Mouse (Mus musculus) urinary bladder, postnatal 36 days (tissue): Measurements from ENCODE around the gene Zfhx3.

Experiments used
- DNase-seq, 2 experiments: peaks; one replicate each; pipeline ENCODE4 v3.0.0; 2022; ENCODE audit warnings: low spot score in 2 of 2, mixed read lengths in 1 of 2

Zfhx3 gene

DNA sequence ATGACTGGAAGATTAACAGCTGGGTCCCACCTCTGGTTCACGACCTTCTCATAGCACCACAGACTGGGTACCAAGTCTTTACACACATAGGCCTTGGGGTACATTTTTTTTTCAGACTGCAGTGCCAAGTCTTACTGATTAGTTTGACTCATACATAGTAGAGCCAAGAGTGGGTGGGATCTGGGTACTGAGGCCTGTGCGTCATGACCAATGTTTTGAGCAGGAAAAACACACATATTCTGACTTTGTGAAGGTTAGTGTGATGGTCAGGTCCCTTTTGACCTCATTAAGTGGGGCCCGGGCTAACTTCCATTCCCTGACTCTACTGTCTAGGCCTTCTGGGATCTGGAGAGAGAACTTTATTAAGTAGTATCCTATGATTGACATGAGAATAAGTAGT lies 853.6 kb downstream of the Zfhx3 start:
- no peak for DNase-seq

DNA sequence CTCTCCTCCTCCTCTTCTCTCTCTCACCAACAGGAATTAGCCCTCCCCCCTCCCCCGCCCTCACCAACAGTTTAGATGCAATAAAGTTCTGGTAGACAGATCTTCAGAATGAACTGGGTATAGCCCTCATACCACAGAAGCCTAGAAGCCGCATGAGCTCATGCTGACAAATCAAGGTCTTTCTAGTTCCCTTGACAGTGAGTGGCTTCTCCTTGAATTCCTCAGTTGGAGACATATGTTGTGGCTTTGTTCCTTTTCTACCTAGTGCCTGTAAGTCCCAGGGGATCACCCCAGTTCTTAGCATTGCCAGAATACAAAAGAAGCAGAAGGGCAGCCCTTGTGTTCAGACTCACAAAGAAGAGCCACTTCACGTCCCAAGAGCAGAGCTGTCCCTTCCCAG lies 854.4 kb downstream of the Zfhx3 start:
- DNase-seq, result no peak

GRCm38 (mm10) chr8:108798012-108798411 lies 855.6 kb downstream of the Zfhx3 start:
- peak; percentile 76 to 88 for DNase-seq

DNA sequence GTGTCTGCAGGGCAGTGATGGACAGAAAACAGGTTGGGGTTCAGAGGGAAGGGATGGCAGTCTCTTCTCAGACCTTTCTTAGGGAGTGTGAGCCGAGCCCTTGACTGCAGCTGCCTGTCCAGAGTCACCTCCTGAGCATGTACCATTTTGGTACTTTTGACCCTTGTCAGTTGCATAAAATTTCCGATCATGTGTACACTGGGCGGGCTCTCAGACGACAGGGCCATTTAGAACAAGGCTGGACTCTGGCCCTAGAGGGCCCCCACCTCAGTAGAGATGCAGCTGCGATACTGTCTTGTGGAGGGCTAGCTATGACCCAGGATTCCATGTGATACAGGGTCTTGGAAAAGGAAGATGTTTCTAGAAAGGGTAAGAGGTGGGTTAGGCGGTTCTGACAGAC lies 856.8 kb downstream of the Zfhx3 start:
- no peak for DNase-seq

GRCm38 (mm10) chr8:108800357-108800756 lies 857.9 kb downstream of the Zfhx3 start:
- no peak for DNase-seq

GRCm38 (mm10) chr8:108803017-108803416 lies 860.6 kb downstream of the Zfhx3 start:
- DNase-seq, result no peak

GRCm38 (mm10) chr8:108811694-108812093 lies 869.2 kb downstream of the Zfhx3 start:
- peak; percentile 26 to 46 for DNase-seq

GRCm38 (mm10) chr8:108813375-108813774 lies 870.9 kb downstream of the Zfhx3 start:
- DNase-seq, result no peak

- no peak for DNase-seq
Observed at GRCm38 (mm10) chr8:108819271-108819671, 876.8 kb downstream of the Zfhx3 start.

GRCm38 (mm10) chr8:108819826-108820225 lies 877.4 kb downstream of the Zfhx3 start:
- DNase-seq, result no peak

DNA sequence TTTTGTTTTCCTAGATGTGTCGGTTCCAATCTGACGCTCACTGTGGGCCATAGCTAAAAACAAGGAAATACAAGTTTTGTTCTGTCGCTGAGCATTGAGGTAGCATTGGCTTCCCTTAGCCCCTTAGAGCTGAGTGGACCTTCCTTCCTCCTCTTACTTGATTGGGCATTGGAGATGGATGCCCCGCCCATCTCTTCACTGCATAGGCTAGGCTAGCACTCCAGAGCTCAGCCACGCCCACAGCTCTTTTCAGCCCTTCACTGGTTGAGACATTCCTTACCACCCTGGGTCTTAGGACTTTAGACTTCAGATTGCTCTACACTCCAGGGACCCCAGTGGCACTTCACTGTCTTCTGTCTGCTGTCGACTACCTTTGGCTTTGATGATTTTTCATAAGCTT lies 878.2 kb downstream of the Zfhx3 start:
- DNase-seq, result no peak

- peak; percentile 31 to 39 for DNase-seq
Observed at GRCm38 (mm10) chr8:108822841-108823266, 880.4 kb downstream of the Zfhx3 start.

- DNase-seq, result no peak
Observed at GRCm38 (mm10) chr8:108824049-108824448, 881.6 kb downstream of the Zfhx3 start.

DNA sequence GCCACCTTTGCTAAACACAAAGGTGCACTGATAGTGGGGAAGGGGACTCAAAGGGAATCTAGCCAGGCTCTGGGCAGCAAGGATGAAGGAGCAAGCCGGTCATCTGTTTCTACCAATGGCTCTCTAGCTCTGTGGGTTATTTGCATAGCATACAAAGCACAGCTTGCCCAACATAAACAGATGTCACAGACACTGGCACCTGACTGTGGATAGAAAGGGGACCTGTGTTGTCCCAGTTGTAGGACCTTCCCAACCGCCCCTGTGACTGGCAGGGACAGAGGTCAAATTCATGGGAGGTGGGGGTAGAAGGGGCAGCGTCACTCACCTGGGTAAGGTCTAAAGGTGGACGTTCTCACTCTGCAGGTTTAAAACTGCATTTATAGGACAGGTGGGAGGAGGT lies 884.0 kb downstream of the Zfhx3 start:
- DNase-seq, result no peak

GRCm38 (mm10) chr8:108827428-108827827 lies 885.0 kb downstream of the Zfhx3 start:
- peak in 1 of 2 experiments; percentile 27 for DNase-seq

DNA sequence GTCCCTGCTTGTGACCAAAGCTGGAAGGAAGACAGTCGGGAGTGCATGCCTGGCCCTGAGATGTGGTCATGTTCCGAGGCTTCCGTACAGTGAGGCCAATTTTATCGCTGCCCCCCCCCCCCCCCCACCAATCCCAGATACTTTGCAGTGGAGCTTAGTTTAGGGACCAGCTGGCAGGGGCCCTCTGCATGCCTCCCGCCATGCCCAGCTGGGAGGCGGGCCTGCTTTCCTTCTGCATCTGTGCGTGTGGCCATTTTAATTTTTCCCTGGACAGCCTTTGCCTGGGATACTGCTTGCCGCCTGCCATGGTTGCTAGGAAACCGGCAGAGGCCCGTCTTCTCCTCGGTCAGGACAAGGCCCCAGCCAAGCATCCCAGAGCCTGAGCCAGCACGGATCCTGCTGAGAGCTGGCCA lies 886.9 kb downstream of the Zfhx3 start:
- no peak for DNase-seq

DNA sequence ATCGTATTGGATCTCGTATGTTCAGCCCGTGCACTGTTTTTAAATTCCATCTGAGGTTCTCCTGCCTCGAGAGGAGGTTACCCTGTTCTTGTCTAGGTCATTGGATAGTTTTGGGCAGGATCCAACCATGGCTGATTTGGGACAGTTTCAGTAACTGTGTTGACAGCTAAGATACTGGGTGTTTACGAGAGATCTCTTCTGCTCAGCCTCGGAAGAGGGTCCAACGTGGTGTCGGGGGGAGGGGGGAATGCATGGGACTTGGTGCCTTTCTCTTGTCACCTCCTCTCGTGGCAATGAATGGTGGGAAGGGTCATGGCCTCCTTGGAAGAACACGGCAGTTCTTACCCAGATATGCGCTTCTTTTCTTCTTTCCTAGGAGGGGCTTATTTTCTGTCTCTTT lies 892.7 kb downstream of the Zfhx3 start:
- no peak for DNase-seq

DNA sequence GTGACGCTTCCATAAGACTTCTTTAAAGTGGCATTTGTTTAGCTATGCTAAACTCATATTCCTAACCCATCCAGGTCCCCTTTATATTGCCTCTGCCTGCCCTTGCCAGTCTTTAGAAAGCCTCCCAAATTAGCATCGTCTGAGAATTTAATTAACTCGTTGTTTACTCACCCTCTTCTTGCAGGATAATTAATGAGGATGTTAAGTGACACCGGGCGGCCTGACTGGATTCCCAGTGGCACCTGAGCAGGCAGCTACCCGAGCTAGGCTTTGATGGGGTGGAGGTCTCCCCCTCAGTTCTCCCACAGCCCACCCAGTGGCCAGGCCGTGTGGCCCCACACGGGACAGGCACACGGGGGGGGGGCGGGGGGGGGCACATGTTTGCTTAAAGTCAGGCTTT lies 895.3 kb downstream of the Zfhx3 start:
- no peak for DNase-seq

DNA sequence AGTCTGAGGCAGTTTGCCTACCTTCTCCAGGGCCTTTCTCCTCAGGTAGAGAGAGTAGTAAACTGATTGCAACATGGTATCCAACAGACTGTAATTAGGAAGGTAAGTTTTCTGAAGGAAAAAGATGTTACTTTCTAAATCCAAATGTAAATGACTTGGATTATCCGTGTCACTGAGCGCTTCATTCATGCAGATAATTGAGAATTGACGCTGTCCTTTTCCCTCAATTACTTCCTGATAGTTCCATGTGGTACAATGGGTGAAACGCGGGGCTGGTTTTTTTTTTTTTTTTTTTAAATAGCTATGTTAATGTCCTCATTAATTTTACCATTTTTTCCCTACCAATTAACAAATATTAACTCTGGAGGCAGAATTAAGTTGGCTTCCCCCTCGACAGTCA lies 896.3 kb downstream of the Zfhx3 start:
- DNase-seq, result no peak

GRCm38 (mm10) chr8:108842307-108842706 lies 899.9 kb downstream of the Zfhx3 start:
- DNase-seq, result no peak

DNA sequence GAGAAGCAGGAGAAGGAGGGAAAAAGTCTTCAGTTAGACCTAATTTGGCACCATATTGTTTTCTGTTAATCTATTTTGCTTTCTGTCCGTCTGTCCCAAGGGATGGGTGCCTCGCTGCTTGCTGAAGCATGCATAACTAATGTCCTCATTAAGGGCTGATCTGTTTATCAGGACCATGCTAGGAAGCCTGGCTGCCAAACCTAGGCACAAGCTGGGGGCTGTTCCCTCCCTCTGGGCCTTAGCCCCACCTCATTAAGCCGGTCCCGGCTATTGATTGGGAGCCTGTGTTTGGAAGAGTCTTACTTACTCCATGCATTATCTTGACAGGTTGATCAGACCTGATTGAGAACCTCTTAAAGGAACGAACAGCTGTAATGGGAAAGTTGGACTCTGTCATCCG lies 903.7 kb downstream of the Zfhx3 start:
- DNase-seq, result no peak

- no peak for DNase-seq
Observed at GRCm38 (mm10) chr8:108846827-108847226, 904.4 kb downstream of the Zfhx3 start.

DNA sequence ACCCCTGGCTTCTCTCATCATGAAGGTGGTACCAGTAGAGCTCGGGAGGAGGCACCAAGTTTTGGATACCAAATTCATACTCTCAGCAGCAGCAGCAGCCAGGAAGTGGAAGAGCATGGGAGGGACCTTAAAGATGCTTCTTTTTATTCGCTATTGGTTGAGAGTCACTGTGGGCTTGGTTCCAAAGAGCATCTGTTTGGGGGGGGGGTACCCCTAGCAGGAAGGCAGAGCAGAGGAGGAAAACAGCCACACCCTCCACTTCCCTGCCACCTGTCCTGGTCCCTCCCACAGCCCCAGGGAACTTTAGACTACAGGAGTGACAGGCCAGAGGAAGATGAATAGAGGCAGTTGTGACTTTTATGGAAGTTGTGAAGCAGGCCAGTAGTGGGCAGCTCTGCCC lies 904.9 kb downstream of the Zfhx3 start:
- DNase-seq, result no peak

GRCm38 (mm10) chr8:108848484-108848883 lies 906.0 kb downstream of the Zfhx3 start:
- no peak for DNase-seq

GRCm38 (mm10) chr8:108853028-108853427 lies 910.6 kb downstream of the Zfhx3 start:
- no peak for DNase-seq
